Mouse (Mus musculus) stomach, postnatal 0 days (tissue): Measurements from ENCODE around the gene Dlg2.

Experiments used
- CTCF ChIP-seq: IDR thresholded peaks from 2 replicates; pipeline ENCODE4 v1.5.1; 2016; ENCODE audit warnings: antibody characterized with exemption, low read depth, mild to moderate bottlenecking, moderate library complexity
- EP300 ChIP-seq: optimal IDR thresholded peaks from 2 replicates; pipeline ENCODE3; 2016; ENCODE audit warnings: antibody characterized with exemption

DNA sequence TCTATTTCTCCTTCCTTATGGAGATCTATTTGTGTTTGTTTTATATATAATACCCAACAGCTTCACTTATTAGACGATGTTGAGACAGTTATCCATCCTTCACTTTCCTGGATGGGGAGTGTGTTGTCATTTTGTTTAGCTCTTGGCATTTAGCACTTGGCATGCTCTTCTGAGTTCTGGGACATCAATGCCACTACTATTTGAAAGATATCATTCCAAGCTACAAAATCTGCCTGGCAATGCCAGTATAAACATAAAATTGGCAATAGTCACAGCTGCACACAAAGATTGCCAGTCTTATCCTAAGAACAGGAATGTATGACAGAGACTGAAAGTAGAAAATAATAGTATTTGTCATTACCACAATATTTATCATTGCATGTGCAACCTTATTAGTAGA, 735.8 kb downstream of the Dlg2 start:
- TF ChIP-seq CTCF (no peak), EP300 (no peak)
